Mouse (Mus musculus) B cell, adult 2 months (primary cell): ENCODE measurements around the gene Baz1b.
"Not testable (repeated sequence)": the region's sequence is repeated elsewhere in the genome, so short reads cannot be mapped to it uniquely, and the experiment has no call there.

Experiments
- DNase-seq, 2 experiments: peaks; one replicate each; pipeline ENCODE4 v3.0.0; 2022

The Baz1b gene

DNA sequence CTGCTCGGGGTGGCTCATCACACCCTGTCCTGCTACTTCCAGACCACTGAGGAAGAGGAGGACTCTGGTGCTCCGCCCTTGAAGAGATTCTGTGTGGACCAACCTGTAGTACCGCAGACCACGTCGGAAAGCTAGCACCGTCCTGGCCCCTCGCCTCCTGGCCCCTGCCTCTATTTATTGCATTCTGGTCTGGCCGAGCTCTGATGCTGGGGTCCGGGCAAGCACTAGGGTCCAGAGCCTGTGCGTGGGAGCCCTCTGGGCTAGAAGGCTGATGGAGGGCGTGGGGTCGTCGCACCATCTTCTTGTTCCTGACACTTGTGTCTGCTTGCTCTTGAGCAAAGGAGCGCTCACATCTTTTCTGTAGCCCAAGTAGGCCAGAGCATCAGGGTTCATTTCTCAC, 6.3 kb upstream of the Baz1b start:
- DNase-seq = no peak

DNA sequence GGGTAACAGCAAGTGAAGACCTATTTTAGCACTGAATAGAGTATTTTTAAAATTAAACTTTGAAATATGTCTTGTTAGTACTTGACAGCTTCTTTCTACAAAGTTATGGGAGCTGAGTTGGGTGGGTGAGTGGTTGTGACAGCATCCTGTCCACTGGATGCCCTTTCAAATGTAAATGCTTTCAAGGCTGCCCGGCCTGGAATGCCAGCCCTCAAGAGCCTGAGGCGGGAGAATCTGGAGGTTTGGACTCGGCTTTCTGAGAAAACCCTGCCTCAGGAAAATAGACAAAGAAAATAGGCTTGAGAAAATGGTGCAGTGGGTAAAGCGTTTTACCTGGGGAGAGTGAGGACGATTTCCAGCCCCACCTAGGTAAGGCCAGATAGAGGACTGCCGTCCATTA, 5.3 kb upstream of the Baz1b start:
- no peak for DNase-seq

DNA sequence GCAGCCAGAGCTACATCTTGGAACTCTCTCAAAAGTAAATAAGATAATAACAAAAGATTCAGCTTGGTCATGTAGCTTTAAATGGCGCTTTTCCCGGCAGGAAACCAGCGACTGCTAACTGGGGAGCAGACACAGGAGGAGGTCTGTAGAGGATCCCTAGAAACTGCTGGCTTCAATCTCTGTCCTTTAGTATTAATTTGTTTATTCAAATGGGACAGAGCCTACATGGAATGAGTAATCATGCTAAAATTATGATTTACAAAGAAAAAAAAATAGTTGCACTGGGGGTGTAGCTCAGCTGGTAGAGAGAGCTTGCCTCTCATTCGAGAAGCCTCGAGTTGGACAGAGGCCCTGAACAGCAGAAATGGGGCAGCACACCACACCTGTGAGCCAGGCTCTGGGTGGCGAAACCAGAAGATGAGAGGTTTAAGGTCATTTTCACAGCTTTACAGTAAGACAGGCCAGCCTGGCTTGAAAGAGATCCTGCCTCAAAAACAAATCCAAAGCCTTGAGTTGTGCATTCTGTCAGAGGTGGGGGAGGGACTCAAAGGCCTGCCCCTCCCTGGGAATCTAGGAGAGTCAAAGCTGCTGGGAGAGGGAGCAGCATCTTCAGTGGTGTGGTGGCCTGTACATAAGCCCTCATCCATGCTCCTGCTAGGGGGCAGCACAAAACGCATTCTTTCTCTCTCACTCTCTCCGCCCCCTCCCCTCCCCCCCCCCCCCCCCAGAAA, 3.8 kb upstream of the Baz1b start:
- no peak for DNase-seq

DNA sequence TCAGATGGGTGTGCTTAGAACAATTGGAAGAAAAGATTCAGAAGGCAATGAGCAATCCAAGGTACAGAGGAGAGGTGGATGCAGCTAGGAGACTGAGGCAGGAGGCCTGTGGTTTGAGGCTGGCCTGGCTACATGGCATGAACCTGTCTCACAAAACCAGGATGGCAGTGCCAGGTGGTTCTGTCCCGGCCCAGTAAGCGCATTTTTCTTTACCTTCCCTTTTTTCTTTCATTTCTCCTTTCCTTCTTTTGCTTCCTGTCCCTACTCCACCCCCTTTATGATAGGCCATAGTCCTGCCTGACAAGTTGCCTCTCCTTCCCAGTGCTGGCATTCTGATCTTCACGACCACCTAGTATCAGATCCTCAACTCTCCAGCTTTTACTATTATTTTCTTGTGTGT, 2.0 kb upstream of the Baz1b start:
- DNase-seq = no peak

DNA sequence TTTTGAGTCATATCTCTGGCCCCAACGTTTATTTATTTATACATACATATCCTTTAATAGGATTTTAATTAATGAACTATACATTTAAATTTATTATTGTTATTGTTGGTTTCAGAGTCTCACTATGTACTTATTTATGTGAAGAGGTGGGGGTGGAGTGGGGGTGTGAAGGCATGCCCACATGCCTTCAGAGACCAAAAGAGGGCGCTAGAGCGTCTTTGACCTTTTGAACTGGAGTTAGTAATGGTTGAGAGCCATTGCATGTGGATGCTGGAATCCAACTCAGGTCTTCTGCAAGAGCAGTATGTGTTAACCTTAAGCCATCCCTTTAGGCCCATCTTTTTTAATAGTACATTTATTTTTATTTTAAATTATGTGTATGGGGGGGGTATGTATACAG, 1.5 kb upstream of the Baz1b start:
- peak; percentile 51 to 53 for DNase-seq

DNA sequence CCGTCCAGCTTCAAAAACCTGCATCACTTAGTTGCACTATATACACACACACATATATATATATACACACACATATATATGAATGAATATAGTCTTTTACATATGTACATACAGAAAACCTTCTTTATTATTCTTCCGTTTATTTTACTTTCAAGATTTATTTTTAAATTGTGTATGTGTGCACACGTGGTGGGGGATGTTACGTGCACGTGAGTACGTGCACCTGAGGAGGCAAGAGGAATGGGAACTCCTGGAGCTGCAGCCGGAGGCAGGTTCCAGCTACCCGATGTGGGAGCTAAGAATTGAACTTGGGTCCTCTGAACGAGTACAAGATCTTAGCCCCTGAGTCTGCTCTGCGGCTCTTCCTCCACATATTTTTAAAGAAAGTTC, 838 bp upstream of the Baz1b start:
- no peak for DNase-seq

DNA sequence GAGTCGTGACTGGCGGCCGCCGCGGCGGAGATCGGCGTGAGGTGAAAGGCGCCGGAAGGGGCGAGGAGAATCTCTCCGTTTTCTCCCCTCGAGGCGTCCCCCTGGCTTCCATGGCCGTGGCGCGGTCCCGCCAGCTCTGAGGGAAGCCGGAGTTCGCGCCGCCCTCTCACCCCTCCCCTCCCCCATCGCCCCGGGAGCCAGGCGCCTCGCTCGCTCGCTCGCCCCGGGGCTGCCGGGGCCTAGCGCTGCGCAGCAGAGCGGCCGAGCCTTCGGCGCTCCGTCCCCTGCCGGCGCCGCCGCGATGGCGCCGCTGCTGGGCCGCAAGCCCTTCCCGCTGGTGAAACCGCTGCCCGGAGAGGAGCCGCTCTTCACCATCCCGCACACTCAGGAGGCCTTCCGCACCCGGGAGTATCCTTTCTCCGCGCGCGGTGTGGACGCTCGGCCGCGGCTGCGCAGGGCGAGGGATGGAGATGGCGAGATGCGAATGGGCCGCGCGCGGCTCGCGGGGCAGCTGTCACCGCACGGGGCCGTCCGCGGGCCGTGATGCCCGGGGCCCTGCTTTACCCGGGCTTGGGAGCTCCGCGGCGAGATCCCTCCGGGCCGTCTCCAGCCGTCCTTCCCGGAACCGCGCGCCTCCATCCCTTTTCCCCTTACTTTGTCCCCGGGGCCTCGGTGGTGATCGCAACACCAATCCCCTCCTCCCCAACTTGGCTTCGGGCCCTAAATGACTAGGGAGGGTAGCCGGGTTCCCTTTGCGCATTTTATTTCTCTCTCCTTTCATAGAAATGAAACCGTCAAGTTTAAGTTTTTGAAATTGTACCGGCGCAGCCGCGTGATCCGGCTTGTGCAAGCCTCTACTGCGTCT, 517 bp downstream of the Baz1b start:
- peak in 1 of 2 experiments; percentile 15 for DNase-seq

DNA sequence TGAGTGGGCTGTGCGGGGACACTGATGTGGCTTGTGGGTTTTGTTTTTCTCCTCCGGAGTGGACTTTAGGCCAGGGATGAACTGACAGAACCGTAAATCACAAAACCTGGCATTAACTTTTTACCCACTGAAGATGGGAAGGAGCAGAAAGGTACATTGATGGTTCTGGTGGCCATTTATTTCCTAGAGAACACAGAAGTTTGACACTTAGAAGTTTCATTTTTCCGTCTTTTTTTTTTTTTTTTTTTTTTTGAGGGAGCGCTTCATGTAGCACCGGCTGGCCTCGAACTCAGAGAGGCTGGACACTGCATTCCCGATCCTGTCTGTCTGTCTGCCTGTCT, 1.1 kb downstream of the Baz1b start:
- no peak for DNase-seq

DNA sequence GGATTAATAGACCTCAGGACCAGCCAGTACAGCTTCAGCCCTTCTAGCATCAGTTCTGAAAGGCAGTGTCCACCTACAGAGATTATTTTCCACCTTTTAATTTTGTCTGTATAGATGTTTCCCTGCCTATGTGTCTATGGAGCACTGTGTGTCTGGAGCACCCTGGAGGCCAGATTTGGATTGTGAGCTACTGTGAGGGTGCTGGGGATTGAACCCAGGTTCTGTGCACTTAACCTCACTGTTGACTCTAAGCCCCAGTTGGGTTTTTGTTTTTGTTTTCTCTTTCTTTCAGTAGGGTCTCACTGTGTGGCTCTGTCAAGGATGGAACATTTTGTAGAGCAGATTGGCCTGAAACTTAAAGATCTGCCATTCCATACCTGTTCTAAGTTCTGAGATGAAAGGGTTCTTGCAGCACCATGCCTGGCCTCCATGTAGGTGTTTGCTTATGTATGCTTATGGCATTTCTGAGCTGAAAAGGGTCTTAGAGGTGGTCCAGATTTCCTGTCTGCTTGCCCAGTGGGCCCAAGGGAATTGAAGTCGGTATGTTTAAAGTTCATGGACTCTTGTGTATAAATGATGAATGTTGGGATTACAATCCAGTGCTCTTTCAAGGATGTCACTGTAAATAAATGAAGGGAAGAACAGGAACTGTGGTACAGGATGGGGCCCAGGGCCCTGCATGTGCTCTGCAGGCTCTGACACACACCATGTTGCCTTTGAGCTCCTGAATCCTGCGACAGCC, 2.4 kb downstream of the Baz1b start:
- no peak for DNase-seq

DNA sequence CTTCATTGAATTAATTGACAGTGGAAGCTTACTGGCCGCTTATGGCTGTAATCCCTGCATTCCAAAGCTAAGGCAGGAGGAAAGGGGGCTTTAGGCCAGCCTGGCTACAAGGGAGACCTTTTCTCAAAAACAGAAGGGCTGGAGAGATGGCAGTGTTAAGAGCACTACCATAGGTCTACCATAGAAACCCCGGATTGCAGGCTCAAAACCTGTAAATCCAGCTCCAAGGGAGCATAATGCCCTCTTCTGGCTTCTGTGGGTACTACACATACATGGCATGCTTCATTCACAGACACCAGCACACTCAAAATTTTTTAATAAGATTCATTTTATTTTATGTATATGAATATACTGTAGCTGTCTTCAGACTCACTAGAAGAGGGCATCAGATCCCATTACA, 4.6 kb downstream of the Baz1b start:
- DNase-seq = peak; percentile 84 to 85

DNA sequence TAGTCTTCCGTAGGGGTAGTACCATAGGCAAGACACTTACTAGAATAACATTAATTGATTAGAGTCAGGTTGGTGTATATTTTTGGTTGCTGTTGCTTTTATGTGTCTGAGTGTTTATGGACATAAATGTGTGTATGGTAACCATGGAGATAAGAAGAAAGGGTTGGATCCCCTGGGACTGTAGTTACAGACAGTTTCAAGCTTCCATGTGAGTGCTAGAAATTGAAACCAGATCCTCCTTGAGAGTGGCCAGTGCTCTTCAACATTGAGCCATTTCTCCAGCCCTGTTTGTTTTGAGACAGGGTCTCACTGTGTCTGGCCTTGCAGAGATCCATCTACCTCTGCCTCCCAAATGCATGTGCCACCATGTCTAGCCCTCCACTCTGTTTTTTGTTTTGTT, 5.4 kb downstream of the Baz1b start:
- no peak for DNase-seq

DNA sequence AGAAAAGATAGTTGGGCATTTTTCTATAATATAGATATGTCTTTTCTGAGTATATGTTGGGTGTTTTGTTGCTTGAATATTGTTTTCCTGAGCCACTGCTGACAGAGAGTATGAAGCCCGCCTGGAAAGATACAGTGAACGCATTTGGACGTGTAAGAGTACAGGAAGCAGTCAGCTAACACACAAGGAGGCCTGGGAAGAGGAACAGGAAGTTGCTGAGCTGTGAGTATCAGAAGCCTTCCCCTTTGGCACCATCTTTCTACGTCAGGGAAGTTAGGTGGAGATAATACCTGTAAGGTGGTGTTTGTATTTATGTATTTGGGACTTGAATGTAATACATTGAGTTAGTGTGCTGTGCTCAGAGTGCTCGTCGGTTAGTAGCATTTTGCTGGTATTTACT, 9.3 kb downstream of the Baz1b start:
- peak; percentile 26 to 35 for DNase-seq

DNA sequence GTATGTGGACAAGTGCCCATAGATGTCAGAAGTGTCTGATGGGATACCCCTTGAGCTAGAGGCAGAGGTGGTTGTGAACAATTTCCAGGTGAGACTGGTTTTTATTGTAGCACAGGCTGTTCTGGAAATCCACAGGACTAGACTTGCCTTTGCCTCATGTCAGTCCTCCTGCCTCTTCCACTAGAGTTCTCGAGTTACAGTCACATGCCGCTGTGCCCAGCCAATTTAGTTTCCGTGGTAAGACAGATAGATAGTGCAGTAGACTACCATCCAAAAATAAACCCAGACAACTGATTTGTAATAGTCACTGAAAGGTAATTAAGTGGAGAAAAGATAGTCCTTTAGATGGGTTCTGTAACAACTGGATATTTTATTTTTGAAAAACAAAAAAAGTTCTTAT, 15.7 kb downstream of the Baz1b start:
- no peak for DNase-seq

DNA sequence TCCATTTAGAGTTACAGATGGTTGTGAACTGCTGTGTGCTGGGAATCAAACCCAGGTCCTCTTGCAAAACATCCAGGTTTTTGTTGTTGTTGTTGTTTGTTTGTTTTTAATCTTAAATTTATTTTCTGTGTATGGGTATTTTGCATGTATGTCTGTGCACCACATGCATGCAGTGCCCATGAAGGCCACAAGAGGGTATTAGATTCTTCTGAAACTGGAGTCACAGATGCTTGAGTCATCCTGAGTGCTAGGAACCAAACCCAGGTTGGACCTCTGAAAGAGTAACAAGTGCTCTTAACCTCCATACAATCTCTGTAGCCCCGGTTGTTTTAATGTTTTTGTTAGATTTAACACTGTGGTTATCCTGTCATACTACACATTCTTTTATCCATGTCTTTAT, 21.1 kb downstream of the Baz1b start:
- DNase-seq = peak; percentile 38 to 39

DNA sequence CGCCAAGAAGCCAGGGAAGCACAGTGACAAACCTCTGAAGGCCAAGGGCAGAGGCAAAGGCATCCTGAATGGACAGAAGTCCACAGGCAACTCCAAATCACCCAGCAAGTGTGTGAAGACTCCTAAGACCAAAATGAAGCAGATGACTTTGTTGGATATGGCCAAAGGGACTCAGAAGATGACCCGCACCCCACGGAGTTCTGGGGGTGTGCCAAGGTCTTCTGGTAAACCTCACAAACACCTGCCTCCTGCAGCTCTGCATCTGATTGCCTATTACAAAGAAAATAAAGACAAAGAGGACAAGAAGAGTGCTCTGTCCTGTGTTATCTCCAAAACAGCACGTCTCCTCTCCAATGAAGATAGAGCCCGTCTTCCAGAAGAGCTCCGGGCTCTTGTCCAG, 29.8 kb downstream of the Baz1b start:
- no peak for DNase-seq

DNA sequence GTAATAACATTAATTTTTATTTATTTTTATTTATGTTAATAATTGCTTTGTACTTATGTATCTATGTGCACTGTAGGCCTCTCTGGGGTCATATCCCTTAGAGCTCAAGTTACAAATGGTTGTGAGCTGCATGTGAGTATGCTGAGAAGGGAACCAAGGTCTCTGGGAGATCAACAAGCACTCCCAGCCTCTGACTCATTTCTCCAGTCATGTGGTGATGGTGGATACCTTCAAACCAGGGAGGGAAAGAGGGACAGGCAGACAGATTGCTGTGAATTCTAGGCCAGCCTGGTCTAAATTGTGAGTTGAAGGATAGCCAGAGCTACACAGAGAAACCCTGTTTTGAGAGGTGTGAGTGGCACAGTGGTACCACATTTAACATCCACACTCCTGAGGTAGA, 33.9 kb downstream of the Baz1b start:
- no peak for DNase-seq

DNA sequence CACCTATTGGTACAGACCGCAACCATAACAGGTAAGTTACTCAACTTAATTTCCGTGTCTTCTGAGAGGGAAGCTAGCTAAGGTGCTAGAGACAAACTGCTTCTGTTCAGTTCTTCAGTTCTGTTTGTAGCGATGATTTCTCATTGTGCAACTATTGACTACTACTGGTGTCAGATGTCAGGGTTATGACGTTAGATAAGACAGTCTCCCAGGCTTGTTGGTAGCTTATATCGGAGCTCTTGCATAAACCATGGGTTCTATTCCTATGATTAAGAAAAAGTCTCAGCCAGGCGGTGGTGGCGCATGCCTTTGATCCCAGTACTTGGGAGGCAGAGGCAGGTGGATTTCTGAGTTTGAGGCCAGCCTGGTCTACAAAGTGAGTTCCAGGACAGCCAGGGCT, 35.0 kb downstream of the Baz1b start:
- DNase-seq = no peak

DNA sequence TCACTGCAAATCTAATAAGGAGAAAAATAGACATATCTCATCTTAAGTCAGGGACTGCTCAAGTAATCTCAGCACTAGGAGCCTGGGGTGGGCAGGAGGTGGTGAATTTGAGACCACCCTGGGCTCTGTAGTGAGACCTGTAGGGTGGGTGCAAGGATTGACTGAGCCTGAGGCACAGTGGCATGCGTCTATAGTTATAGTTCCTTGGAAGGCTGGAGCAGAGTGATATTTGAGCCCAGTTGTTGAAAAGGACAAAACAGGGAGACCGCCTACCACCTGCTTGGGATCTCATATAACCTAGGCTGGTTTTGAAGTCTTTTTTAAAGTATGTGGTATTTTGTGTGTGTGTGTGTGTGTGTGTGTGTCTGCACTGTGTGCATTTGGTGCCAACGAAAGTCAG, 37.1 kb downstream of the Baz1b start:
- no peak for DNase-seq

DNA sequence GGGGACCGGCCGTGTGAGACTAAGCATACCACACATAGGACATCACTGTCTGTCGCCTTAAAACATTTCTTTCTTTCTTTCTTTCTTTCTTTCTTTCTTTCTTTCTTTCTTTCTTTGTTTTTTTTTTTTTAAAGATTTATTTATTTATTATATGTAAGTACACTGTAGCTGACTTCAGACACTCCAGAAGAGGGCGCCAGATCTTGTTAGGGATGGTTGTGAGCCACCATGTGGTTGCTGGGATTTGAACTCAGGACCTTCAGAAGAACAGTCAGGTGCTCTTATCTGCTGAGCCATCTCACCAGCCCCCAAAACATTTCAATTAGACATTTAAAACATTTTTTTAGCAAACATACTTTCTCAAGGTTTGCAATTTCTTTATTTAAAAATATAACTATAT, 38.8 kb downstream of the Baz1b start:
- DNase-seq = not testable (repeated sequence)

DNA sequence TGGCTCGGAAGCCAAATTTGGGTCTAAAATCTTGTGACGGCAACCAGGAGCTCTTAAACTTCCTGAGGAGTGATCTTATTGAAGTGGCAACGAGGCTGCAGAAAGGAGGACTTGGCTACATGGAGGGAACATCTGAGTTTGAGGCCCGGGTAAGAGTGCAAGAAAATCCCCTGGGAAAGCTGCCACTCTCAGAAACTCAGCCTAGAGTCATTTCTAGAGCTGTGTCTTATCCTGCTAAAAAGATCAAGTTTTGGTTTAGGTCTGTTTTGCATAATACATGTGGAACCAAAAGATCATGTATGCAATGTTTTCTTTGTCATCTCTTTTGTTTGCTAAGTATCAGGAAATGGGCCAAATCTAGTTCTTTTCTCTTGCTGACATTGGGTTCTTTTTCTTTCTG, 43.1 kb downstream of the Baz1b start:
- DNase-seq = no peak

DNA sequence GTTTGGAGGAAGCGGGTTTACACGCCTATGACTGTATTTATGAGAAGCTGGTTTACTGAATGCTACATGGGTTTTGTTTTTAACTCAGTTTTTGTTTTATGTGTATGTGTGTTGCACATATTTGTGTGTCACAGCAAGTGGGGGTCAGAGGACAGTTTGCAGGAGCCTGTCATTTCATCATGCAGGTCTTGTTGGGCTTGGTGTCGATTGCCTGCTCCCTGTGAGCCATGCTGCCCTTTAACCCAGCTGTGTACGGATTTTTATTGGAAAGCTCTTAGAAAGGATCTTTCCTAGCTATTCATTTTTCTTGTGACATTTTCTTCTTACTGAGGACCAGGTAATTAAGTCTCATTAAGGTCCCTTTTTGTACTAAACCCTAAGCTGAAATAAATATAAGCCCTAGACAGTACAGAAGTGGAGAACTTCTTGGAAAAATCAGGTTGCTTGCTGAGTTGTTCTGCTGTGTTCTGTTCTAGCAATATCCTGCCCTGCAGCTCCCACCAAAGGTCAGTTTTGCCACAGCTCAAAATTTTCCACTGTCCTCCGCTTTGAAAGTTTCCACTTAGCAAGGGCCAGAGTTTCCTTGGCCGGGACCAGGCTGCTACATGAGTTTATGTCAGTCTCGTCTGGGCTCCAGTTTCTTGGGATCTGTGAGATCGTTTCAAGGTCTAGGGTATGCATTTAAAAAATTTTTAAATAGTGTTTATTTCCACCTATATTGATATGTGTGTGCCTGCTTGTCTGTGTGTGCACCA, 46.3 kb downstream of the Baz1b start:
- DNase-seq = no peak

DNA sequence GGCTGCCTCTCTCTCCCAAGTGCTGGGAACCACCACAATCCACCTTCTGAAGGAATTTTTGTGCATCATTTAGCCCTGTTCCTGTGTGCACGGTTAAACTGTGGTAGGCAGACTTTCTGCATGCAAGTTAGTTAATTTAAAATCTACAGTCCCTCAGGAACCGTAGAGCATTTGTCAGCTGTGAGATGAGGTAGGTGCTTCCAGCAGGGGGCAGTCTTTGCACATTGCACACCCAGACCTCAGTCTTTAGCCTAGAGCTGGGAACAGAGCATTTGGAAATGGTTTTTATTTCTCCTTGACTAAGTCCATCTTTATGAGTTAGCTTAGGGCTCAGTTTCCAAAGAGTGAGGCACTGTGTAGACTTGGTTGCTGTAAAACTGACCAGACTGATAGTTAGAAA, 49.5 kb downstream of the Baz1b start:
- DNase-seq = peak; percentile 70

DNA sequence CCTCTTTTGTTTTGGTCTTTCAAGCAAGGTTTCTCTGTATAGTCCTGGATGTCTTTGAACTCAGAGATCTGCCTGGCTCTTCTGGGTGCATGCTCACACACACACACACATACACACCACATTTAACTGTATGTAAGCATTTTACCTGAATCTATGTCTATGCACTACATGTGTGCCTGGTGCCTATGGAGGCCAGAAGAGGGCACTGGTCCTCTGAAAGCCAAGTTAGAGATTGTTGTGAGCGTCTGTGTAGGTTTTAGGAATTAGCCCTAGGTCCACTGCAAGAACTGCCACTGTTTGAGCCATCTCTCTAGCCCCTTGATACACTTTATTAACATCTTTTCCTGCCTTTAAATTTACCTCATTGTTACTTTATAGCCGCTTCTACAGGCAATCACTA, 51.8 kb downstream of the Baz1b start:
- no peak for DNase-seq
